Mouse (Mus musculus): ENCODE data around the gene Jdp2.

Gene Jdp2

DNA sequence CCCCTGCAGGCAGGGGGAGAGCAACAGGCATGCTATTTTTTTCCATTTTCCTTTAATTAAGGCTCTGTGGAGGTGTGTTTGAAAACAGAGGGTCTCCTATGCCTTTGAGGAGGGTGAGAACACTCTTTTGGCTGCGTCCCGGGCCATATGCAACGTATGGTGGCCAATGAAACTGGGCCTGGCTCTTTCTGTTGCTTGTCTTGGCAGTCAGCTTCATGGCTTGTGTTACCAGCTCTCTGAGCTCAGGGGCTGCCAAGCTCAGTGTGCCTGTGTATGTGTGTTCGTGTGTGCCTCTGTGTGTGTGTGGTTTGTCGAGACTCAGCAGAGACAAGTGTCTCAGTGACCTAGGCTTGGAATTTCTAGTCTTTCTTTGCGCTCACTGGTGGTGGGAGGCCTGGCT, 2.7 kb downstream of the Jdp2 start:
- no peak for DNase-seq (ENCODE audit: low read depth, low spot score)

DNA sequence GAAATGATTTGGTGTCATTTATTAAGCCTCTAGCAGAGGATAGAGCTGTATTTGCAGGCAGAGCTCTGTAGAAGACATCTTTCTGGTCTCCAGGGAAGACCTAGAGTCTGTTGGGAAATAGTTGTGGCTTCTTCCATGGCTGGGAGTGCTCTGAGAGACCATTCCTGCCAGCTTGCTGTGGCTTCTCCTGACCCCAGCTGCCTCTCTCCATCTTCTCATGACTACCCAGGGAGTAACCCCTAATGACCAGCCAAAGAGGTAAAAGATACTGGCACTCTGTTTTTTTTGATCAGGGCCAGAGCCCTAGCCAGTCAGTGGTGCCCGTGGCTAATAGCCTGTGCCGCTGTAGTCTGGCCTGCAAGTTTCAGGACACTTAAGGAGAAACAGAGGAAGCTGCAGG, 3.3 kb downstream of the Jdp2 start:
- no peak for DNase-seq (ENCODE audit: low read depth, low spot score)

DNA sequence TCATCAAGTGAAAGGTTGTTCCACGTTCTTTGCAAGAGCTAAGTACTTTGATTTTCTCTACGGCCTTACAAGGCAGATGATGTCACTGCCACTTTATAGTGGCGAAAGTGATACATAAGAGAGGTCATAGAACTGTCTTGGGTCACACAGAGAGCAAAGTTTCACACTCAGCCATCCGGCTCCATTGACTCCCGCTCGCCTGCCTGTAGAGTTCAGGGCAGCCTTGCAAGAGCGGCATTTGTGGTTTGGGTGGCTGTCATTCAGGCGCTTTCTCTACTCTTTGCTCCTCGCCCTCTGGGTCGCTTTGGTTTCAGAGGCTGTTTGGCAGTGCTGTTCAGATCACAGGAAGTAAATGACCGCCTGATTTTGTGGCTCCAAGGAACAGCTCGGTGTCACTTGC, 4.0 kb downstream of the Jdp2 start:
- DNase-seq (ENCODE audit: low read depth, low spot score) = no peak

DNA sequence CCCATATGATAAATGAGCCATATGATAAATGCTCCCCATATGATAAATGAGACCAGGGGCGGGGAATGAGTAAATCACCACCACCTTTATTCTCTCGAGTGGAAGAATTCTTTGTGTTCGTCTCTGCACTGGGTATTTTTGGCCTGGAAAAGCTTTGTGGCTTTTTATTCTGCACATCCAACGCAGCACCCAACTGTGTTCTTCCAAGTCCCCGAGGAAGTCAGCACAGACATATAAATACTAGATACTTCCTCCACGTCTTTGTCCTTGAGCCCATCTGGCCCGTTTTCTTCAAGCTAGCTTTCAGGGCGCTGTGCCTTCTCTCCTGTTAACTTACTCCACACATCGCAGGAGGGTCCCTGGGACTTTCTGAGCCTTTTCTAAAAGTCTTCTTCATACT, 4.9 kb downstream of the Jdp2 start:
- DNase-seq (ENCODE audit: low read depth, low spot score) = no peak

DNA sequence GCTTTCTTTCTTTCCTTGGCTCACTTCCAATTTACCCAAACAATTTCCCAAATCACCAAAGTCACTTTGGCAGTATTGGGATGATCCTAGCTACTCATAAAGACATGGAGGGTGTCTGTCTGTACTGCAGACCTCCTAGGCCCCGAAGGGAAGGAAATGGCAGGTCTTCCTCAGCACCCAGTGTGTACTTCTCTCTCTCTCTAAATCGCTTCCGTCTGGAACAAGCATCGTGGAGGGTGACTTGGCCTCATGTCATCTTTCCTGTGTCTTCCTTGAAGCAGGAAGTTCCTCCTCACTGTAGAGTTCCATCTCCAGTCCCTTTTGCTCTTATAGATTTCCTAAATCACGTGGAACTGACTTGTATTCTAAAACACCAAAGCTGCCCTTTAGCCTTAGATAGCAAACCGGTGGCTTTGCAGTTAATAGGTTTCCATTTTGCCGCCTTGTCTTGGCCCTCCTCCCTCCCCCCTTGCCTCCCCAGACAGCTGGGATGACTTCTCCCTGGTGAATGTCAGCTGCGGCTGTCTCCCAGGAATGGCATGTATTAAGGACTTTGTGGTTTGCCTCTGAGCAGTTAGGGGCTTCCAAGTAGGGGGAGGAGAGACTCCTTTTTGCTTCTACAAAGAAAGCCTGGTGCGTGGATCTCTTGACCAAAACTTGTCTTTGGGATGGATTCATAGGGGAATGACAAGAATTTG, 5.6 kb downstream of the Jdp2 start:
- DNase-seq (ENCODE audit: low read depth, low spot score) = no peak

DNA sequence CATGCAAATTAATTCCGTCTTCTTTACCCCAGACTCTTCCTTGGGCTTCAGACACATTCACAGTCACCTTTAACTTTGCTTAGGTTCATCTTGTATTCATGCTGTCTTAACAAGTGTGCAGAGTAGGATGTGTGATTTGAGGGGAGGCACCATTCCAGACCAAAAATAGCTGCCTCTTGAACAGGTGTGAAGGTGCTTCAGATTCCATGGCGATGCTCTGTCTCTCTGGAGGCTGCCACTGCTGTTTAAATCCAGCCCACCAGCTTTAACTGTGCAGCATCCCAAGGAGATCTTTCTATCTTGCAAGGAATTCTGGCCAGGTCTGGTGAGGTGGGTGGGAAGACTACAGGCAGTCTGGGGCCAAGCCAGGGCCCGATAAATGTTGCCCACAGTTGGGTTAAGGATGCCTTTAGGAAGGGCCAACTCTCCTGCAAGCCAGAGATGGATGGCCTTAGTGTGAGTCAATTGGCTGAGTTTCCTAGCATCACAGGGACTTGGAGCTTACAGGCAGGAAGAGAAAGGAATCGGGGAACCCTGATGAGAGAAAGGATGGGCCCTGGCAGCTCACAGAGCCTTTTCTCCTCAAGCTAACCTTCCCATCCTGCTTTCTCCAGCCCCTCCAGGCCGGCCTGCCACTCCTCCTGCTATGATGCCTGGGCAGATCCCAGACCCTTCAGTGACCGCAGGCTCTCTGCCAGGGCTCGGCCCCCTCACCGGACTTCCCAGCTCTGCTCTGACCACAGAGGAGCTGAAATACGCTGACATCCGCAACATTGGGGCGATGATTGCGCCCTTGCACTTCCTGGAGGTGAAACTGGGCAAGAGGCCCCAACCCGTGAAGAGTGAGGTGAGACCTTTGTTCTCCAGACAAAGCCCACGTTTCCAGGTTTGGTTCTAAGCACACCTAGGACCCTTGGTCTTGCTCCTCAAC, 9.0 kb downstream of the Jdp2 start:
- no peak for DNase-seq (ENCODE audit: low read depth, low spot score)

DNA sequence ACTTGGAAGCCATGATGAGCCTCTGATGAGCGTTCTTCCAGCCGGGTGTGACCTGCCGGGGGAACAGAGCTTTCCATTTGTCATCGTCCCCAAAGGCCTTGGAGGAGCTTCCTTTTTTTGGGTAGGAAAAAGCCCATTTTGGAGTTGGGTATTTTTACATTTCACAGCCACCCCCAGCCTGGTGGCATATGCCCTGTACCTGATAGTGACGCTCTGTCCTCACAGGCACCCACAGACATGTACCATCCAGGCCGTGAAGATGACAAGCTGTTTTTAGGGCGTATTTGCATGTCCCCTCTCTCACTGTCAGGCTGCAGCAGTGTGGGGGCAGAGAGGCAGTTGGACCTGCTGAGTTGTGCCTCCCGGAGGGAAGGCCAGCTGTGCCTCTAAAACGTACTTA, 11.3 kb downstream of the Jdp2 start:
- DNase-seq (ENCODE audit: low read depth, low spot score) = no peak

DNA sequence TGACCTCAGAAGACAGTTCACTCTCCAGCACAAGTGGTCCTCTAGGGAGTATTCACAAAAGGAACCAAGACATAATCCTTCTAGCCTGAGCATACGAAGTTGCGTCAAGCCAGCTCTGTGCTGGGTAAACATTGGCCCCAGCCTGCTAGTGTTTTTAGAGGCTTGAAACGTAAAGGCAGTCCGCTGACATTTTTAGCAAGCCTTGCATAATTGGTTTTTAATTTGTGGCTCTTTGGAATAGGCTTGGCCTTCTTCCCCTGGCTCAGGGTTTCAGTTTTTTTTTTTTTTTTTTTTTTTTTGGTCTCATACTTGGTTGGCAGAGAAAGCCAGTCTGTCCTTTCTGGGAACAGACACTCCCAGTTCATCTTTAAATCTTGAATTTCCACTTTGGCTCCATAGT, 15.3 kb downstream of the Jdp2 start:
- DNase-seq (ENCODE audit: low read depth, low spot score) = no peak

DNA sequence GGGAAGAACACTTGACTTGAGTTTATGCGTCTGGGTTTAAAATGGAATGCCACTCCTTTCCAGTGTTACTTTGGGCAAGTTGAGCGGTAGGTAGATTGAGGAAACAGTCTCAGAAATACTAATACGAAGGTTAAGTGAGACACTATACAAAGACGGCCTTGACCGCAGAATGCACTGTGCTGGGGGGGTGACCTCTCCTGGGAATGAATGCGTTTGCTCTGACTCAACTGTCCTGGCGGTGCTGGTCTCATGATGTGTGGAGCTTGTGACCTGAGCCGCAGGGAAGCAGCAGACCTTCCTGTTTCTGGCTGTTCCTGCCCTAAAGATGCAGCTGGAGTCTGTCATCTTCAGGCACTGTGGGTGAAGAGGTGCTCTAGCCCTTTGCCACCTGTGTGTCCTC, 16.7 kb downstream of the Jdp2 start:
- no peak for DNase-seq (ENCODE audit: low read depth, low spot score)

DNA sequence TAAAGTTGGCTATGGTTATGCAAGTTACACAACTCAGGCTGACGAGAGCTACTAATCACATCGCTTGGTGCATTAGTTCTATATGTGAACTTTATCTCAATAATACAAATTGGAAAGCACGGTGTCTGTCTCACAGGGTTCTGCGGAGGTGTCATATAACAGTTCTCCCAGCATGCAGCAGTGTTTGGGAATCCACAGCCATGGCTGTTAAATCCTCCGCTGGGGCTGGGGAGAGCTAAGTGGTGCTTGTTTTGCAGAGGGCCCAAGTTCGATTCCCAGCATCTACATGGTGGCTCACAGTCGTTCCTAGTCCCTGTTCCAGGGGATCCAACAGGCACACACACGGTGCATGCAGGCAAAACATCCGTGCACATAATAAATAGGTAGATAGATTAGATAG, 19.1 kb downstream of the Jdp2 start:
- DNase-seq (ENCODE audit: low read depth, low spot score) = no peak

DNA sequence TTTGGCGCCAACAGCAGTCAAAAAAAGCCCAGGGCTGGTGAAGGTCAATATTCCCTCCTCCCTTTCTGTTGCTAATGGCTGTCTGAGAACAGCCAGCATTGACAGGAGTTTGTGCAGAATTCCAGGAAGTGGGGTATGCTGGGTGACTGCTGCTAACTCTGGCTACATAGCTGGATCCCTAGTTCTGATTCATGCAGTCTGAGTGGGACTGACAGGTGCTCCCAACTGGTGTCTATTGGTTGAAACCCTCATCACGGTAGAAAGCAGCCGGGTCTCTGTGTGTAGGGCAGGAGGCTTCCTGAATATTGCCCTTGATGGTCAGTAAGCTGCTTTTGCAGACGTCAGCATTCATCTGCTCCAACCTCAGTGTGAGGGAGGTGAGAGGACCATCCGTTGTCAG, 19.6 kb downstream of the Jdp2 start:
- DNase-seq (ENCODE audit: low read depth, low spot score) = no peak

DNA sequence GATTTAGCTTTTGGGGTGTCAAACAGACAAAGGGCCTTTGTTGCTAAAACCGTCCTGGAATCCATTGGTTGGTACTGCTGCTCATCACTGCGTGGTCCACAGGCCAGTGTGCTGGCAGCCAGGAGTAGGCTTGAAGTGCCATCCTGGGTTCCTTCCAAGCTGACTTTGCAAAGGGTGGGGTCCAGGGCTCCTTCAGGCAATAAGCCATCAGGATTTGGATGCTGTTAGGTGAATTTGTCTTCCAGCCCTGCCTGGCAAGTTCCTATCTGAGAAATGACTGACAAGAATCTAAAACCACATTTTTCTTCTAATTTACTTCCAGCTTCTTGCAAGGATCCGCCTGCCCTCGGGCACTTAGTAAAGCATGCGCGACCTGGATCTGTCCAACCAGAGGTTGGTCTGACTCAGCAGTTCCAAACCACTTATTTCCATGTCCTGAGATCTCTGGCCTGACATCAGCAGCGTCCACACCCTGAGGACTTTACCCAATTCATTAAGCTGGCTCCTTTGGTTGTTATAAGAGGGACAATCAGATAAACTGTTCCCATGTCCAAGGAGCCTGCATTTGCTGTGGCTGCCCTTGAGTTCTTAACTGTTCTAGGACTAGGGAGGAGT, 20.6 kb downstream of the Jdp2 start:
- DNase-seq (ENCODE audit: low read depth, low spot score) = no peak

DNA sequence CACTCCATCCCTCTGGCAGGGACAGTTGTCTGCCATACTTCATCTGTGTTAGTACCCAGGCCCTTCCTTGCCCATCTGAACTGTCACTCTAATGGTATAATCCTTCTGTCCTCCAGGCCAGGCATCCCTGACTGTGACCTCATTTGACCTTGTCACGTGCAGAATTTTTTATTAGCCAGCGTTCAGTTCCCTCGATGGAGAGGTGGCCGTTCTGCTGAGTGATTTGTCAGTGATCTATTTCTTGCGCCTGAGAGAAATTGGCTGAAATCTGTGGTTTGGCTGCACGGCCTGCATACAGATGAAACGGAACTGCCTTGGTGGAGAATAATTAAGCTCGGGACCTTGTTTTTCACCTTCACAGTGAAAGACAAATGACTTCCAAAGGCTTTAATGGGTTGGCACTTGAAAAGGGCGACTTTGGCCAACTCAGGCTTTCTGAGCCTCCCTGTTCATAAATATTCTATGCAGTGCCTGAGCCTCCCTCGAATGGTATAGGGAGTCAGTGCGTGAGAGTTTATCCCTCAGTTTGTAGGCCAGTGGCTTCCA, 21.1 kb downstream of the Jdp2 start:
- DNase-seq (ENCODE audit: low read depth, low spot score) = no peak

DNA sequence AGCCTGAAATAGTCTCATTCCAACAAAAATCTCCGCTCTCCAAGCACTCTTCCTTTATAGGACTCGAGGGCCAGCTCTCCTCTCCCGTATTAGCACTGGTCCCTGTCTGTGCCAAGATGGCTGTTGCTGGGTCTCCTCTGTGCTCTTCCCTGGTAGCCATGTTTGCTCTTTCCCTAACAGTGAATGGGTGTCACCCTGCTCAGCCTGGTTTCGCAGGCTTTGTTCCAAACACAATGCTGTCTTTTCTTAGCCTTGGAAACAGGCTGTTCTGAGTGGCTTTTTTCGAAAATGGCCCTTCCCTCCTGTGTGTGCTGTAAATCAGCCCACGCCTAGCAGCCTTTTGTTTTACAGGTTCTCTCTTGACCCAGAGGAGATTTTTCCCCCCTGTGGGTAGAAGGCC, 22.2 kb downstream of the Jdp2 start:
- DNase-seq (ENCODE audit: low read depth, low spot score) = no peak

DNA sequence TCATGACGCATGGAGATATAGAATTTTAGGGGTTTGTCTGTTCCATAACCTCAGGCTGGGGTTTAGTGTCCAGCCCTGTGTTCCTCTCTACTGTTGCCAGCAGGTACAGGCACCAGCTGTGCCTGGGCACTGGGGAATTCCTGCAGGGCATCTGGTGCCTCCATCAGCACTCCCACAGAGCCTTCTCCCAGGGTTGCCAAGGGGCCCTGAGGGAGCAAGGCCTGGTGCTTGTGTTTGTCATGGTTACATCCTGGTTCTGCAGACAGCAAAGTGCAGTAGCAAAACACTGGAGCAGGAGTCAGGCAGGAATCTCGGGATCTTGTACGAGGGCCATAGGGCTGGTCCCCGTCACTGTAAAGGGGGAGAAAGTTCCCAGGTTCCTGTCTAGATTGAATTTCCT, 22.8 kb downstream of the Jdp2 start:
- DNase-seq (ENCODE audit: low read depth, low spot score) = no peak

DNA sequence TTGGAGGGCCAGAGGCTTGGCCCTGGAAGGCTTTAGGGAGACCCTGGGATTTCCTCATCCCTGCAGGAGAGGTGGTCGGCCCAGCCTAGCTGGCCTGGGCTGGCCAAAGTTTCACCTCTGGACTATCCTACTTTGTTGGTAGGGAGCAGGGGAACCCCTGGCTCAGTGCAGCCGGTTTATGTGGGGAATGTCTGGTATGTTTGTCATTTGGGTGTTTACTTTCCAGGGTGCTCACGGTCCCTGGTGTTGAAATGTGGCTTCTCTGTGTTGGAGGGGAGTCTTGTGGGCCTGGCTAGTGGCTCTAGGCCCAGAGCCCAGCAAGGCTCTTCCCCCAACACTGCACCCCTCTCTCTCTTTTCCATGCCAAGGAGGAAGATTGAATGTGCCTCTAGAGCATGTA, 24.9 kb downstream of the Jdp2 start:
- DNase-seq (ENCODE audit: low read depth, low spot score) = no peak

DNA sequence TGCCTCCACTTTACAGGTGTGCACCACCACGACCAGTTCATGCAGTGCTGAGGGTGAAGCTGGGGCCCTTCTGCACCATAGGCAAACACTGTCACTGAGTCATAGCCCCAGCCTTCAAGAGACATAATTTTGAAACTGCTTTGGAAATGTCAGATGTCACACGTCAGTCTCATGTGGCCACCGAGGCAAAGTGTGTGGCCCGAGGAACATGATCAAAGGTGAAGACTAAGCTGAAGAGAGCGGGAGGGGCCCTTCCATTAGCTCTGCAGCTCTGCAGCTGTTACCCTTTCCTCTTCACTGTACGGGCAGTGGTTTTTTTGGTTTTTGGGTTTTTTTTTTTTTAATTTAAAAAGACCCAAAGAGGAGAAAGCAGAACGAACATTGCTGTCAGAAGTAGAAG, 25.8 kb downstream of the Jdp2 start:
- no peak for DNase-seq (ENCODE audit: low read depth, low spot score)

DNA sequence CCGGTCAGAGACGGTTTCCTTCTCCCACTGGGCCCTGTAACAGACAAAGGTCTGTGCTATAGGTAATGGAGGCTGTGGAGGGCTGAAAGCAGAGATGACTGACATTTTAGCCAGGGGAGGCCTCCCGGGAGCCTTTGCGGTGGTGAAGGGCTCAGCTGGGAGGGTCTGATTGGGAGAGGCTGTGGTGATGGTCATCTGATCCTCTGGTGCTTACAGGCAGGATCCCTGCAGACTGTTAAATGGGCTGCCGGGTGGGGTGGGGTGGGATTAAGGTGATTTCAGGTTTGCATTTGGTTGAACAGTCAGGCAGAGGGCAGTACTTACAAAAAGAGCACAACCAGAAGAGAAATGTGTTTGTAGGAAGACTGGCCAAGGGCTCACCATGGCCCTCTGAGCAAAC, 27.0 kb downstream of the Jdp2 start:
- DNase-seq (ENCODE audit: low read depth, low spot score) = no peak

DNA sequence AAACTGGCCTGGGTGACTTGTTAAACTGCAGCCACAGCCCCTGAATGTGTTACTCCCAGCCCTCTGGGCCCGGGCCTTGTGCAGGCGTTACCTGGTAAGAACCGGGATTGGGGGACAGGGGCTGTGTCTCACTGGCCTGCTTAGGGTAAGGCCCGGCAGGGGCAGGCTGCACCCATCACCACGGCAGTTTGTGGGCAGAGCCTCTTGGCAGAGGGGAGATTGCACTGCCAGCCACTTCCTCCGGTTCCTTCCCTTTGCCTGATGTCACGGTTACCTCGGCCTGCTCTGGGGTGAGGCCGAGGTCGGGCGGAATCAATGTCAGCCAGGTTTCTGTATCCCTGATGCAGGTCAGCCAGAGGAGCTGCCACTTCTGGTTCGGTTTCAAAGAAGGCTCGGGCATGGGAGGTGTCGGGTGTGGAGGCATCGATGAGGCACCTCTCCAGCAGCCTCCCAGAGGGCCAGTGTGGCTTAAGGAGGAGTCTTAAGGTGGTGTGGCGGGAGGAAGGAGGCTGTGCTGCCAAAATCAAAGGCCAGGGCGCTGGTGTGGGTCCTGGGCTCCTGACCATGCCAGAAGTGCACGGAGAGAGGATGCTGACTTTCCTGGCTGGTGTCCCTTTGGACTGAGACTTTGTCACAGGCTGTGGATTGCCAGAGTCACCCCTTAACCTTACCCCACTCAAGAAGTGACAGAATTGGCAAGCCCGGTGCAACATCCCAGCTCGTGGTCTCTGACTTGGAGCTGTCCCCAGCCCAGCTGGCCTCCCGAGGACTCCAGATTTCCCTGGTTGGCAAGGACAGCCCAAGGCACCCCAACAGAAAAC, 31.0 kb downstream of the Jdp2 start:
- no peak for DNase-seq (ENCODE audit: low read depth, low spot score)

DNA sequence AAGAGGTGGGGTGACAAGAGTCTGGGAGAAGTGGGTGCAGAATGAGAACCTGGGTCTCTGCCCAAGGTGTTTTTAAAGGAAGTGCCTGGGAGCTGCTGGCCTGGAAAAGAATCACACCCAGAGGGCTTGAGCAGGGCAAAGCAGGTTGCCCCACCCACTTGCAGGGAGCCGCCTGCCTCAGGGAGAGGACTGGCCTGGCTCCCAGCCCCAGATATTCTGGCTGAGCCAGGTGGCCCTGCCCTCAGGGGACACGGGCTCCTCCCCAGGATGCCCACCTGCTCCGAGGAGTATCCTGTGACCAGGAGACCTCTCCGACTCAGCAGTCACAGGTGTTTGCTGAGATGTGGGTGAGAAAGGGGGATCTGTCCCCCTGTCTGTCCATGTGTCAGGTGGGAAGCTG, 32.4 kb downstream of the Jdp2 start:
- DNase-seq (ENCODE audit: low read depth, low spot score) = no peak

DNA sequence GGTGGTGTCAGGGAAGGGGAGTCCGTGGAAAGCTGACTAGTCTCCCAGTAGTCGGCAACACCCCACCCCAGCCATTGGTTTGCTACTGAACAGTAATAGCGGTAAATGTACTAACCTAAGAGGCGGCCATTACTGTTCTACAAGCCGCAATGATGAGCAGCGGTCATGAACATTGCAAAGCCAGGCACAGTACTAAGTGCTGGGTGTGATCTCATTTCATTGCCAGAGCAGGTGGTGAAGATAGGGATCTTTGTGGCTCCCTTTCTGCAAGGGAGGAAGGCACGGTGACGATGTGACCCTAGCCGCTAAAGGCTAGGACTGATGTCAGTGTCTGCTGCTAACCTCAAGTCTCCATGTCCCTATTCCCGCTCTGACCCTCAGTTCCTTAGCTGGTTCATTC, 33.5 kb downstream of the Jdp2 start:
- no peak for DNase-seq (ENCODE audit: low read depth, low spot score)

DNA sequence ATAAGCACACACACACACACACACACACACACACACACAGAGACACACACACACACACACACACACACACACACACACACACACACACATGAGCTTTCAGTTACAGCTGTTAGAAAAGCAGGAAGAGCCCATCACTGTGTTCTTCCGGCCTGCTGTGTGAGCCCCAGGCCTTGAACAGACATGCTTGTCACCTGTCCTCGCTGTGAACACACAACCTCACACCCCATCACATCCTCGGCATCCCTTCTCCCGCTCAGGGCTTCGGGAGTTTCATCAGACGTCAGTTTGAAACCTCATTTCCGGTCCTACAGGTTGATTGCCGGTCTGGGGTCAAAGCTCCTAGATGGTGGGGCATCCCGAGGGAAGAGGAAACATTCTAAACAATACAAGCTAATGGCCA, 39.1 kb downstream of the Jdp2 start:
- DNase-seq (ENCODE audit: low read depth, low spot score) = no peak
